In the genomic region with DNA sequence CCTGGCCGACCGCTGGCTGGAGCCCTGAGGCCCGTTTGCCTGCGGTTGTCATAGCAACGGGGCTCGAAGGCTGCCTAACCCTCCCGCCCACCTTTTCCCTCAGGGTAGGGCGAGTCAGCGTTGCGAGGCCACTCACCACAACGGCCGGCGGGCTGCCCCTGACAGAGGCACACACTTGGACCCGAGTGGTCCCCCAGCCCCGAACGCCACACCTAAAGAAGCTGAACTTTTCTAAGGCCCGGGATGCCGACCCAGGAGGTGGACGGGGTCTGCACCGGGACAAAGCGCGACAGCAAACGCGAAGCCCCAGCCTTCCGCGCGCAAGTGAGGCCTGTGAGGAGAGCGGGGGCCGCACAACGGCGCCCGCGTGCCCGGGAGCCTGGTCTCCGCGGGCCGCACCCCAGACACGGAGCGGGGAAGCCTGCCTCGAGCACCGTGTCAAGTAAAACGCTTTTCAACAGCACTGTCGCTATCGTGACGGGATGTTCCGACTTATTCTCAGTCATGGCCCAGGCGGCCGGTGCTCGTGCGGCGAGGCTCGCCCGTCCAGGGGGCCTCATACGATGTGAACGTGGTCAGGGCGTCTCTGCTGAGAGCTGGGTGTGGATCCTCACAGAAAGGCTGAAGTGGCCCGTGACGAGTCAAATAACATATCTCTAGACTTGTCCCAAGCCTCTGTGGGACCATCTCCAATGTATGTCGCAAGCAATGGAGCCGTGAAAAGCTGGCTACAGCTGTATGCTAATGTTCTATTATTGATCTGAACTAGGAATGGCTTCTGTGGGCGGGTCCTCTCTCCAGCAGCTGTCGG, we compare ENCODE assay signal across 8 mouse cellular contexts. TPM values are rescaled to one million over a fixed set of nuclear protein-coding genes. Genes with fewer than 3 reads are reported as not detected.
A peak's percentile ranks its signal among the peaks of the same experiment; 100 is the strongest.
DNase-seq lines count a peak whose midpoint lies in the region; ATAC-seq lines count a peak whose summit lies in the region.

Gene Stk33, minus strand, starts transcription at position 301 of the 811 bp plus-strand sequence.

- under 1% methylated on average over 61 of the region's 62 CpGs for WGBS in forebrain, embryonic 14.5 days

- no peaks in the 10 kb centered on the region for H3K9me3 ChIP-seq in forebrain, embryonic 14.5 days (replicated peaks; ENCODE audit: control insufficient read depth, low read length)
- no peaks in the 10 kb centered on the region for H3K9me3 ChIP-seq in megakaryocyte, embryonic 14.5 days

- H3K4me3 ChIP-seq in forebrain, embryonic 14.5 days (ENCODE audit: low read depth, low read length), result peak within 1 kb of the TSS; percentile 45
- peak within 1 kb of the TSS; percentile 50 for H3K4me3 ChIP-seq in megakaryocyte, embryonic 14.5 days (replicated peaks)

- no peaks in the 10 kb centered on the region for H3K36me3 ChIP-seq in forebrain, embryonic 14.5 days (ENCODE audit: control insufficient read depth, insufficient read depth, low read length)
- H3K36me3 ChIP-seq in megakaryocyte, embryonic 14.5 days (replicated peaks; ENCODE audit: low read length), result no peaks in the 10 kb centered on the region

- peaks cover 10% of the 10 kb centered on the region for H3K4me1 ChIP-seq in forebrain, embryonic 14.5 days (ENCODE audit: control insufficient read depth, insufficient read depth, low read length)
- peaks cover 8% of the 10 kb centered on the region for H3K4me1 ChIP-seq in megakaryocyte, embryonic 14.5 days

- H3K4me2 ChIP-seq in forebrain, embryonic 14.5 days (ENCODE audit: low read length), result peak within 1 kb of the TSS; percentile 85

- intact Hi-C loops in heart, postnatal 14 days (cut with DNase I), result no loop called here
- intact Hi-C loops in left cerebral cortex, postnatal 25 days (cut with DNase I), result loop anchor here (10.0 kb wide), 1 partner anchor 484 kb away; the partner anchor contains the start of gene Tub

- peak; percentile 13 to 19 for DNase-seq in B cell, adult 2 months
- peak; percentile 40 for DNase-seq in WW6 (ENCODE audit: low read depth, low spot score)
- DNase-seq in forebrain, embryonic 14.5 days (ENCODE audit: low spot score), result peak; percentile 80
- peak; percentile 46 to 59 for DNase-seq in heart, postnatal 14 days
- peak; percentile 31 to 32 for DNase-seq in left cerebral cortex, postnatal 25 days (ENCODE audit: low spot score in 2 of 2)
- DNase-seq in right cerebral cortex, postnatal 25 days, result peak; percentile 31

- no peaks in the 10 kb centered on the region for H3K27me3 ChIP-seq in forebrain, embryonic 14.5 days (replicated peaks; ENCODE audit: control insufficient read depth, insufficient read depth, low read length)
- peaks cover 46% of the 10 kb centered on the region for H3K27me3 ChIP-seq in megakaryocyte, embryonic 14.5 days (replicated peaks)

- peak within 1 kb of the TSS; percentile 90 for H3K27ac ChIP-seq in forebrain, embryonic 14.5 days (ENCODE audit: low read depth, low read length)

- H3K9ac ChIP-seq in forebrain, embryonic 14.5 days (ENCODE audit: low read length), result peak within 1 kb of the TSS; percentile 72

- ATAC-seq in forebrain, embryonic 14.5 days, result peak; percentile 86
- ATAC-seq in CD4-positive, CD25-positive, alpha-beta regulatory T cell, adult 4 months, result no peak

RNA-seq across cellular contexts. Expression of gene Stk33, which starts in this region (rescaled TPM):
- 9.4 and 10.1 TPM in 2 replicates for polyA plus RNA-seq in forebrain, embryonic 14.5 days (2014; fragmentation: Nextera tagmentation; extraction: Ambion mirVana)
- total RNA-seq in heart, postnatal 14 days (2021), result under 1 TPM in 1 of 2 experiments, not detected in 1; 0.17 TPM
- 1 to 10 TPM in 1 of 2 experiments, under 1 TPM in 1; 0.64 to 1.2 TPM for total RNA-seq in left cerebral cortex, postnatal 25 days (2021)
- not detected in 2 replicates for polyA plus RNA-seq in megakaryocyte, embryonic 14.5 days (2012; ENCODE audit: insufficient read depth, low replicate concordance)
- not detected for polyA plus RNA-seq in CD4-positive, CD25-positive, alpha-beta regulatory T cell, adult 4 months (2017; shearing (Covaris generic))

Comparison
In these comparisons a context has a peak if more than half of its experiments do, and no peak if none do; other contexts are left out.
1. RNA of gene Stk33 (polyA plus RNA-seq): 9.4 to 10.1 TPM in forebrain, embryonic 14.5 days; not detected in megakaryocyte, embryonic 14.5 days and not detected in CD4-positive, CD25-positive, alpha-beta regulatory T cell, adult 4 months; every median in the first group is over 10 times any median in the second.
2. Peak in DNase-seq in heart, postnatal 14 days; RNA of the gene not detected or under 1 TPM.
3. DNase-seq: peak in every context shown above with its lines; median percentile 80 in forebrain, embryonic 14.5 days; 52 in heart, postnatal 14 days; 40 in WW6; 32 in left cerebral cortex, postnatal 25 days; 31 in right cerebral cortex, postnatal 25 days; 16 in B cell, adult 2 months.